7 mouse cellular contexts compared by ENCODE assay signal in genomic region chr2:32888029-32888428, GRCm38 (mm10). TPM values are rescaled to one million over a fixed set of nuclear protein-coding genes. Genes with fewer than 3 reads are reported as not detected.
DNase-seq lines count a peak whose midpoint lies in the region; ATAC-seq lines count a peak whose summit lies in the region.

No protein-coding gene starts in this region.

- H3K4me2 ChIP-seq in liver, embryonic 12.5 days, result no peak overlapping the region
- H3K4me2 ChIP-seq in embryonic facial prominence, embryonic 15.5 days (replicated peaks), result no peak overlapping the region
- H3K4me2 ChIP-seq in midbrain, embryonic 16.5 days (ENCODE audit: low read length), result no peak overlapping the region

- H3K27ac ChIP-seq in liver, embryonic 12.5 days, result peak overlapping the region; percentile 63; the same call in 1 of the 2 replicates
- H3K27ac ChIP-seq in embryonic facial prominence, embryonic 15.5 days (replicated peaks), result peak overlapping the region; percentile 82
- H3K27ac ChIP-seq in hindbrain, embryonic 10.5 days, result peak overlapping the region; percentile 81
- no peak overlapping the region for H3K27ac ChIP-seq in midbrain, embryonic 16.5 days (ENCODE audit: low read length)

- ATAC-seq in liver, embryonic 12.5 days, result no peak
- ATAC-seq in embryonic facial prominence, embryonic 15.5 days (ENCODE audit: insufficient number of reproducible peaks, low FRiP score, low TSS enrichment, low read depth), result peak; percentile 64
- ATAC-seq in midbrain, embryonic 16.5 days, result no peak

- H3K4me1 ChIP-seq in liver, embryonic 12.5 days, result peaks cover 76% of the 10 kb centered on the region
- H3K4me1 ChIP-seq in embryonic facial prominence, embryonic 15.5 days, result peaks cover 53% of the 10 kb centered on the region
- H3K4me1 ChIP-seq in hindbrain, embryonic 10.5 days (replicated peaks), result peaks cover 73% of the 10 kb centered on the region
- H3K4me1 ChIP-seq in midbrain, embryonic 16.5 days (ENCODE audit: control insufficient read depth, insufficient read depth, low read length), result peaks cover 6% of the 10 kb centered on the region; the same call in 1 of the 2 replicates

- H3K4me3 ChIP-seq in liver, embryonic 12.5 days, result no peak overlapping the region
- H3K4me3 ChIP-seq in embryonic facial prominence, embryonic 15.5 days (replicated peaks), result no peak overlapping the region
- peak overlapping the region; percentile 11; the same call in 1 of the 2 replicates for H3K4me3 ChIP-seq in hindbrain, embryonic 10.5 days
- no peak overlapping the region for H3K4me3 ChIP-seq in midbrain, embryonic 16.5 days (ENCODE audit: low read depth, low read length)

- H3K27me3 ChIP-seq in liver, embryonic 12.5 days (replicated peaks), result no peaks in the 10 kb centered on the region
- no peaks in the 10 kb centered on the region for H3K27me3 ChIP-seq in embryonic facial prominence, embryonic 15.5 days
- no peaks in the 10 kb centered on the region for H3K27me3 ChIP-seq in hindbrain, embryonic 10.5 days (ENCODE audit: insufficient read depth, poor library complexity, severe bottlenecking)
- H3K27me3 ChIP-seq in midbrain, embryonic 16.5 days (ENCODE audit: control insufficient read depth, insufficient read depth, low read depth, low read length), result no peaks in the 10 kb centered on the region

- H3K9ac ChIP-seq in liver, embryonic 12.5 days, result no peak overlapping the region
- H3K9ac ChIP-seq in embryonic facial prominence, embryonic 15.5 days, result peak overlapping the region; percentile 2; the same call in 1 of the 2 replicates
- H3K9ac ChIP-seq in midbrain, embryonic 16.5 days (ENCODE audit: low read depth, low read length), result 0 out of 2 replicates have a peak overlapping the region, but pooled peaks have one; percentile 26

- H3K36me3 ChIP-seq in liver, embryonic 12.5 days, result no peaks in the 10 kb centered on the region
- 0 out of 2 replicates have a peak, but pooled peaks cover 3% of the 10 kb centered on the region for H3K36me3 ChIP-seq in embryonic facial prominence, embryonic 15.5 days
- peaks cover 10% of the 10 kb centered on the region for H3K36me3 ChIP-seq in hindbrain, embryonic 10.5 days
- no peaks in the 10 kb centered on the region for H3K36me3 ChIP-seq in midbrain, embryonic 16.5 days (ENCODE audit: control insufficient read depth, insufficient read depth, low read length)

- DNase-seq in liver, result no peak
- DNase-seq in hindbrain, embryonic 10.5 days (ENCODE audit: low spot score), result peak; percentile 39
- DNase-seq in urinary bladder, adult 2 months (ENCODE audit: low spot score), result no peak
- no peak for DNase-seq in right cerebral cortex, adult 2 months (ENCODE audit: low spot score in 2 of 2)

- no peaks in the 10 kb centered on the region for H3K9me3 ChIP-seq in liver, embryonic 12.5 days (replicated peaks)
- H3K9me3 ChIP-seq in embryonic facial prominence, embryonic 15.5 days (replicated peaks), result no peaks in the 10 kb centered on the region
- no peaks in the 10 kb centered on the region for H3K9me3 ChIP-seq in hindbrain, embryonic 10.5 days
- no peaks in the 10 kb centered on the region for H3K9me3 ChIP-seq in midbrain, embryonic 16.5 days (replicated peaks; ENCODE audit: control insufficient read depth, low read length, poor library complexity, severe bottlenecking)

- 34% methylated on average over 9 of the region's 9 CpGs for WGBS in liver, embryonic 12.5 days (ENCODE audit: insufficient replicate concordance)
- WGBS in embryonic facial prominence, embryonic 15.5 days, result 24% methylated on average over 9 of the region's 9 CpGs
- WGBS in hindbrain, embryonic 10.5 days, result 37% methylated on average over 9 of the region's 9 CpGs
- 35% methylated on average over 9 of the region's 9 CpGs for WGBS in midbrain, embryonic 16.5 days

RNA-seq across cellular contexts. Expression of gene Fam129b, which starts 12.1 kb away (rescaled TPM):
- polyA plus RNA-seq in liver, embryonic 12.5 days (2016; fragmentation: Nextera tagmentation; extraction: Ambion mirVana), result 11.9 and 12.4 TPM in 2 replicates
- 103 and 111 TPM in 2 replicates for polyA plus RNA-seq in embryonic facial prominence, embryonic 15.5 days (2015; fragmentation: Nextera tagmentation; extraction: Ambion mirVana)
- 34.3 and 36.1 TPM in 2 replicates for polyA plus RNA-seq in hindbrain, embryonic 10.5 days (2016; fragmentation: Nextera tagmentation; extraction: Ambion mirVana)
- 25.3 and 27.4 TPM in 2 replicates for polyA plus RNA-seq in midbrain, embryonic 16.5 days (2015; fragmentation: Nextera tagmentation; extraction: Ambion mirVana)
- polyA plus RNA-seq in urinary bladder, adult 2 months (2012; rRNA removed), result 99.6 and 102 TPM in 2 replicates

RNA-seq across cellular contexts. Expression of gene Stxbp1, which starts 41.0 kb away (rescaled TPM):
- 5.8 and 5.9 TPM in 2 replicates for polyA plus RNA-seq in liver, embryonic 12.5 days (2016; fragmentation: Nextera tagmentation; extraction: Ambion mirVana)
- polyA plus RNA-seq in embryonic facial prominence, embryonic 15.5 days (2015; fragmentation: Nextera tagmentation; extraction: Ambion mirVana), result 21.5 and 22.3 TPM in 2 replicates
- 40.1 and 63.3 TPM in 2 replicates for polyA plus RNA-seq in hindbrain, embryonic 10.5 days (2016; fragmentation: Nextera tagmentation; extraction: Ambion mirVana)
- polyA plus RNA-seq in midbrain, embryonic 16.5 days (2015; fragmentation: Nextera tagmentation; extraction: Ambion mirVana), result 340 and 389 TPM in 2 replicates
- polyA plus RNA-seq in urinary bladder, adult 2 months (2012; rRNA removed), result 15.8 and 19.8 TPM in 2 replicates
